Mouse (Mus musculus): ENCODE results near the gene Coq8a.

- no peak for TF ChIP-seq CTCF (conservative IDR thresholded peaks at IDR 0.05; ENCODE audit: insufficient read depth, insufficient read length, low read depth, low read length)
- TF ChIP-seq POLR2A (IDR thresholded peaks at IDR 0.05; ENCODE audit: low read depth, low read length): no peak
Observed at GRCm38 (mm10) chr1:180228854-180229253, 29.5 kb upstream of the Coq8a start.
